Mouse (Mus musculus) thymus, adult 2 months (tissue): ENCODE measurements at regions not wholly inside any gene's neighbourhood (a gene's known extent, or its start where the extent isn't known, plus 50 kb on each side); places are given as distances from the start of the nearest gene placed in this dataset.

ENCODE experiments used
- DNase-seq: peaks from one replicate; pipeline ENCODE4 v3.0.0; 2021
- H3K27ac ChIP-seq: fragments of 200-500 bp; 2 replicates; pipeline ENCODE4 v1.5.1; 2012; ENCODE audit warnings: low read length, control low read depth; ENCODE audit not compliant: control insufficient read depth, insufficient read depth
- H3K27me3 ChIP-seq: fragments of 200-500 bp; 2 replicates; pipeline ENCODE4 v1.6.1; 2012; ENCODE audit warnings: mild to moderate bottlenecking, low read length, moderate library complexity, mixed read lengths; ENCODE audit not compliant: control insufficient read depth, insufficient read depth
- H3K36me3 ChIP-seq: fragments of 200-500 bp; 2 replicates; pipeline ENCODE4 v1.6.1; 2012; ENCODE audit warnings: mild to moderate bottlenecking, low read length, moderate library complexity; ENCODE audit not compliant: control insufficient read depth, insufficient read depth
- H3K4me1 ChIP-seq: fragments of 200-500 bp; replicated peaks from 2 replicates; pipeline ENCODE4 v1.6.1; 2012; ENCODE audit warnings: low read length; ENCODE audit not compliant: control insufficient read depth, insufficient read depth
- H3K4me3 ChIP-seq: fragments of 200-500 bp; 2 replicates; pipeline ENCODE4 v1.5.1; 2012; ENCODE audit warnings: mild to moderate bottlenecking, low read length, control low read depth, moderate library complexity; ENCODE audit not compliant: control insufficient read depth, insufficient read depth
- CTCF ChIP-seq: fragments of 200-500 bp; IDR thresholded peaks from 2 replicates; pipeline ENCODE4 v1.5.1; 2012; ENCODE audit warnings: mild to moderate bottlenecking, control low read depth, low read length, moderate library complexity, borderline replicate concordance; ENCODE audit not compliant: control insufficient read depth, poor library complexity, insufficient read depth; ENCODE audit errors: extremely low read depth
- POLR2A ChIP-seq: fragments of 200-500 bp; IDR thresholded peaks from 2 replicates; pipeline ENCODE4 v1.6.1; 2012; ENCODE audit warnings: mild to moderate bottlenecking, low read length, control low read depth, moderate library complexity; ENCODE audit not compliant: control insufficient read depth, poor library complexity, insufficient read depth; ENCODE audit errors: extremely low read depth
- WGBS: fragments of 180-500 bp; shearing (Covaris S2); methylation state at CpG from one replicate; pipeline ENCODE4 v1.1.7; 2018; 5-methylcytosine and 5-hydroxymethylcytosine counted together

GRCm38 (mm10) chr15:67729492-67729891 lies 1228.8 kb upstream of the Lrrc6 start:
- H3K27me3 ChIP-seq, result no peaks in the 10 kb centered on the region
- no peak for TF ChIP-seq POLR2A
- no peak for TF ChIP-seq CTCF
- H3K27ac ChIP-seq, result no peak overlapping the region
- WGBS, result 95% methylated on average over 8 of the region's 8 CpGs
- no peaks in the 10 kb centered on the region for H3K36me3 ChIP-seq
- no peak for DNase-seq
- H3K4me3 ChIP-seq, result no peak overlapping the region
- H3K4me1 ChIP-seq, result no peaks in the 10 kb centered on the region

- no peaks in the 10 kb centered on the region for H3K36me3 ChIP-seq
- H3K4me3 ChIP-seq, result no peak overlapping the region
- 89% methylated on average over 5 of the region's 5 CpGs for WGBS
- DNase-seq, result no peak
- H3K4me1 ChIP-seq, result no peaks in the 10 kb centered on the region
- no peaks in the 10 kb centered on the region for H3K27me3 ChIP-seq
- no peak overlapping the region for H3K27ac ChIP-seq
- TF ChIP-seq CTCF (no peak), POLR2A (no peak)
Observed at GRCm38 (mm10) chr15:67725239-67725638, 1224.5 kb upstream of the Lrrc6 start.

GRCm38 (mm10) chr15:67714203-67714602 lies 1213.5 kb upstream of the Lrrc6 start:
- Histone ChIP-seq H3K27me3 (no peaks in the 10 kb centered on the region), H3K36me3 (no peaks in the 10 kb centered on the region), H3K27ac (no peak overlapping the region), H3K4me1 (no peaks in the 10 kb centered on the region), H3K4me3 (no peak overlapping the region)
- no peak for DNase-seq
- TF ChIP-seq POLR2A, result no peak
- no peak for TF ChIP-seq CTCF
- 94% methylated on average over 3 of the region's 3 CpGs for WGBS

- no peak for DNase-seq
- Histone ChIP-seq H3K36me3 (no peaks in the 10 kb centered on the region), H3K27ac (no peak overlapping the region), H3K4me1 (no peaks in the 10 kb centered on the region), H3K4me3 (no peak overlapping the region), H3K27me3 (no peaks in the 10 kb centered on the region)
- WGBS, result 91% methylated on average over 1 of the region's 1 CpGs
- TF ChIP-seq POLR2A (no peak), CTCF (no peak)
Observed at GRCm38 (mm10) chr15:67686140-67686539, 1185.4 kb upstream of the Lrrc6 start.

GRCm38 (mm10) chr15:67673276-67673675 lies 1172.6 kb upstream of the Lrrc6 start:
- 96% methylated on average over 2 of the region's 2 CpGs for WGBS
- Histone ChIP-seq H3K27ac (no peak overlapping the region), H3K36me3 (no peaks in the 10 kb centered on the region), H3K4me1 (no peaks in the 10 kb centered on the region), H3K27me3 (no peaks in the 10 kb centered on the region), H3K4me3 (no peak overlapping the region)
- no peak for DNase-seq
- TF ChIP-seq CTCF, result no peak
- TF ChIP-seq POLR2A, result no peak

- no peaks in the 10 kb centered on the region for H3K4me1 ChIP-seq
- no peaks in the 10 kb centered on the region for H3K36me3 ChIP-seq
- no peaks in the 10 kb centered on the region for H3K27me3 ChIP-seq
- H3K27ac ChIP-seq, result no peak overlapping the region
- no peak for DNase-seq
- H3K4me3 ChIP-seq, result no peak overlapping the region
- 4% methylated on average over 1 of the region's 1 CpGs for WGBS
- no peak for TF ChIP-seq CTCF
- no peak for TF ChIP-seq POLR2A
Observed at GRCm38 (mm10) chr15:67636155-67636554, 1135.4 kb upstream of the Lrrc6 start.

- WGBS, result 39% methylated on average over 3 of the region's 3 CpGs
- TF ChIP-seq POLR2A (no peak), CTCF (no peak)
- no peaks in the 10 kb centered on the region for H3K27me3 ChIP-seq
- DNase-seq, result no peak
- no peak overlapping the region for H3K27ac ChIP-seq
- H3K4me3 ChIP-seq, result no peak overlapping the region
- H3K36me3 ChIP-seq, result no peaks in the 10 kb centered on the region
- no peaks in the 10 kb centered on the region for H3K4me1 ChIP-seq
Observed at GRCm38 (mm10) chr15:67626704-67627287, 1126.1 kb upstream of the Lrrc6 start.
